ENCODE assay signal across 8 mouse cellular contexts in genomic region chr3:84345646-84345980, GRCm38 (mm10). TPM values are rescaled to one million over a fixed set of nuclear protein-coding genes. Genes with fewer than 3 reads are reported as not detected.
DNase-seq lines count a peak whose midpoint lies in the region; ATAC-seq lines count a peak whose summit lies in the region.
"Had no signal": no experiment of that assay in that cellular context is flagged by ENCODE, and none has a peak within 500 bp of the region (broad histone marks: within the 10 kb centered on the region; RNA-seq: fewer than 3 reads in every experiment).

No protein-coding gene starts in this region.

- WGBS in heart, embryonic 16.5 days, result 49% methylated on average over 6 of the region's 6 CpGs
- 39% methylated on average over 6 of the region's 6 CpGs for WGBS in limb, embryonic 13.5 days
- WGBS in neural tube, embryonic 14.5 days, result 31% methylated on average over 6 of the region's 6 CpGs

- H3K4me2 ChIP-seq in heart, embryonic 16.5 days (ENCODE audit: low read depth, low read length), result peak overlapping the region; percentile 96
- H3K4me2 ChIP-seq in limb, embryonic 13.5 days (replicated peaks), result peak overlapping the region; percentile 74
- peak overlapping the region; percentile 64 for H3K4me2 ChIP-seq in neural tube, embryonic 14.5 days (ENCODE audit: low read depth, low read length)

- no peak overlapping the region for H3K27ac ChIP-seq in heart, embryonic 16.5 days (ENCODE audit: low read length)
- H3K27ac ChIP-seq in limb, embryonic 13.5 days, result no peak overlapping the region
- no peak overlapping the region for H3K27ac ChIP-seq in neural tube, embryonic 14.5 days (ENCODE audit: low read depth, low read length)
- H3K27ac ChIP-seq: macrophage had no signal

- peak overlapping the region; percentile 61 for H3K9ac ChIP-seq in heart, embryonic 16.5 days (ENCODE audit: low read length)
- no peak overlapping the region for H3K9ac ChIP-seq in limb, embryonic 13.5 days
- H3K9ac ChIP-seq in neural tube, embryonic 14.5 days (replicated peaks; ENCODE audit: low read depth, low read length), result no peak overlapping the region

- DNase-seq in 3T3-L1 (ENCODE audit: low read depth, low spot score), result peak; percentile 32
- peak; percentile 14 to 26 for DNase-seq in B cell, adult 2 months
- no peak for DNase-seq in left cerebral cortex, adult 8-10 months (ENCODE audit: low spot score in 2 of 2)
- no peak for DNase-seq in left cerebral cortex, adult 11 months (ENCODE audit: low spot score)

- H3K27me3 ChIP-seq in heart, embryonic 16.5 days (ENCODE audit: control insufficient read depth, insufficient read depth, low read length), result 0 out of 2 replicates have a peak, but pooled peaks cover 4% of the 10 kb centered on the region
- H3K27me3 ChIP-seq in limb, embryonic 13.5 days, result peaks cover 13% of the 10 kb centered on the region; the same call in 1 of the 2 replicates
- H3K27me3 ChIP-seq in neural tube, embryonic 14.5 days (ENCODE audit: control insufficient read depth, insufficient read depth, low read length), result no peaks in the 10 kb centered on the region

- peaks cover 6% of the 10 kb centered on the region; the same call in 1 of the 2 replicates for H3K4me1 ChIP-seq in heart, embryonic 16.5 days (ENCODE audit: control insufficient read depth, insufficient read depth, low read length)
- peaks cover 24% of the 10 kb centered on the region for H3K4me1 ChIP-seq in limb, embryonic 13.5 days
- H3K4me1 ChIP-seq in neural tube, embryonic 14.5 days (ENCODE audit: control insufficient read depth, insufficient read depth, low read length), result peaks cover 11% of the 10 kb centered on the region; the same call in 1 of the 2 replicates

- H3K36me3 ChIP-seq in heart, embryonic 16.5 days (ENCODE audit: control insufficient read depth, insufficient read depth), result no peaks in the 10 kb centered on the region
- no peaks in the 10 kb centered on the region for H3K36me3 ChIP-seq in limb, embryonic 13.5 days
- no peaks in the 10 kb centered on the region for H3K36me3 ChIP-seq in neural tube, embryonic 14.5 days (ENCODE audit: control insufficient read depth, insufficient read depth, low read length)

- peak overlapping the region; percentile 55 for H3K4me3 ChIP-seq in heart, embryonic 16.5 days (ENCODE audit: low read length)
- peak overlapping the region; percentile 42 for H3K4me3 ChIP-seq in limb, embryonic 13.5 days
- no peak overlapping the region; the same call in 1 of the 2 replicates for H3K4me3 ChIP-seq in neural tube, embryonic 14.5 days (ENCODE audit: low read depth, low read length)

- H3K9me3 ChIP-seq in heart, embryonic 16.5 days (replicated peaks; ENCODE audit: control insufficient read depth, low read length), result no peaks in the 10 kb centered on the region
- H3K9me3 ChIP-seq in limb, embryonic 13.5 days, result no peaks in the 10 kb centered on the region
- no peaks in the 10 kb centered on the region for H3K9me3 ChIP-seq in neural tube, embryonic 14.5 days (ENCODE audit: control insufficient read depth, low read length)

- ATAC-seq in heart, embryonic 16.5 days (replicated peaks; ENCODE audit: extremely low read depth, insufficient read depth, low FRiP score), result 0 out of 2 replicates have a peak, but pooled peaks have one; percentile 5
- ATAC-seq in limb, embryonic 13.5 days (ENCODE audit: low FRiP score, low read depth), result no peak
- peak; percentile 36; the same call in 1 of the 2 replicates for ATAC-seq in neural tube, embryonic 14.5 days (ENCODE audit: low read depth)

RNA-seq across cellular contexts. Expression of gene Trim2, which starts 38.9 kb away (rescaled TPM):
- polyA plus RNA-seq in heart, embryonic 16.5 days (2015; fragmentation: Nextera tagmentation; extraction: Ambion mirVana), result 8.7 and 10.1 TPM in 2 replicates
- polyA plus RNA-seq in limb, embryonic 13.5 days (2015; fragmentation: Nextera tagmentation; extraction: Ambion mirVana), result 19.7 and 20.9 TPM in 2 replicates
- 136 and 139 TPM in 2 replicates for polyA plus RNA-seq in neural tube, embryonic 14.5 days (2014; fragmentation: Nextera tagmentation; extraction: Ambion mirVana)
- 100 to 1,000 TPM; 252 to 273 (median 260) TPM for total RNA-seq in left cerebral cortex, adult 8-10 months (2022)

Comparison
In these comparisons a context has a peak if more than half of its experiments do, and no peak if none do; other contexts are left out.
1. DNase-seq: peak in 3T3-L1 (single experiment) and B cell, adult 2 months (2 of 2); none in left cerebral cortex, adult 8-10 months (0 of 2) and left cerebral cortex, adult 11 months (single experiment).
2. Peak in every context shown above with its lines, with median percentiles within 50 percentile points of each other: H3K4me2 ChIP-seq.